Mouse (Mus musculus): Measurements from ENCODE around the gene Necap2. TPM values are rescaled to one million over a fixed set of nuclear protein-coding genes. Genes with fewer than 3 reads are reported as not detected.
A peak's percentile ranks its signal among the peaks of the same experiment; 100 is the strongest.

The Necap2 gene
- polyA plus RNA-seq, 1 experiment from 2014 or later, result 51.2 TPM

DNA sequence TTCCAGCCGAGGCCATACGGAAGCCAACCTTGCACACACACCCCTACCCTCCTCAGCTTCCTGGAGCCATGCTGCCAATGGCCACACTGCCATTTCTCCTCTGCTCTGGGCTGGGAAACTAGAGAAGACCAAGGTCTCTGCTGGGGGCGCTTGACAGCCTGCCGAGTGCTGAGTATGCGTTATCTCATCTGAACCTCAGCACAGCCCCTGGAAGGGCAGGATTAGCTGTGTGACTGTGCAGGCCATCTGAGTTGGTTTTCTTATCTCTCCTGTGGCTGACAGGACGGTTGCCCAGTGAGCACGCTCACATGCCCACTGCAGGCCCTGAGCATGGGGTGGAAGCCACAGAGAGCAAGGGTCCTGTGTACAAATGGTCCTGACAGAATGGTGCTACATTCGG, 9.5 kb downstream of the Necap2 start:
- no peaks in the 10 kb centered on the region for H3K4me1 ChIP-seq (replicated peaks; ENCODE audit: control insufficient read depth, insufficient read depth, low read length)
- 92% methylated on average over 8 of the region's 8 CpGs for WGBS
- H3K27ac ChIP-seq (ENCODE audit: low read depth, low read length), result no peak overlapping the region
- no peak overlapping the region for H3K4me3 ChIP-seq (ENCODE audit: low read depth, low read length)
- DNase-seq (ENCODE audit: low spot score), result no peak
- no peaks in the 10 kb centered on the region for H3K27me3 ChIP-seq (ENCODE audit: control insufficient read depth, insufficient read depth, low read length)
- H3K36me3 ChIP-seq (ENCODE audit: control insufficient read depth, insufficient read depth, low read length), result peaks cover 12% of the 10 kb centered on the region; the same call in 1 of the 2 replicates
- ATAC-seq (replicated peaks; ENCODE audit: low FRiP score), result no peak
- no peak overlapping the region for H3K4me2 ChIP-seq (ENCODE audit: low read depth, low read length, severe bottlenecking)
- no peak overlapping the region for H3K9ac ChIP-seq (ENCODE audit: low read length)
- no peaks in the 10 kb centered on the region for H3K9me3 ChIP-seq (ENCODE audit: control insufficient read depth, low read length)

DNA sequence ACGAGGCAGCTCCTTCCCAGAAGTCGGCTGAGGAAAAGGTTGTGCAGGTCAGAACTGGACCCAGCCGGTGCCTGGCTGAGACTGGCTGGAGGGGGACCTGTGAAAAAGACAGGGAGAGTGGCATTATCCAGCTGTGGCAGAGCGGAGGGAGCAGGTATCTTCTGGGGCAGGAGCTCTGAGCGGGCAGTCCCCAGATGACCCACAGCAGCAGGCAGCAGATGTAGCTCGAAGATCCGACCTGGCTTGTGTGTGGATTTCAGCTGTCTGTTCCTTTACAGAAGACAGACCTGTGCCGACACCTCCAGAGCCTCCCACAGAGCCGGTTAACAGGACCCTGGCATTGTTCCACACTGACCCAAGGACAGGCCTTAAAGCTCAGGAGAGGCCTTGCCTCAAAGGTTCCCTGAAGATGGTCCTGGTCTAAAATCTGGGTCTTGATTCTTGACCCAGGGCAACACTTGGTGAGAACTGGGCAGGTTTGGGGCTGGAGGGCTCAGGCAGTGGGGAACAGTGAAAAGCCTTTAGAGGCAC, 10.6 kb downstream of the Necap2 start:
- H3K9ac ChIP-seq (ENCODE audit: low read length), result no peak overlapping the region
- ATAC-seq (replicated peaks; ENCODE audit: low FRiP score) (no peak), DNase-seq (ENCODE audit: low spot score) (no peak)
- no peaks in the 10 kb centered on the region for H3K27me3 ChIP-seq (ENCODE audit: control insufficient read depth, insufficient read depth, low read length)
- no peak overlapping the region for H3K4me3 ChIP-seq (ENCODE audit: low read depth, low read length)
- H3K9me3 ChIP-seq (ENCODE audit: control insufficient read depth, low read length), result no peaks in the 10 kb centered on the region
- H3K27ac ChIP-seq (ENCODE audit: low read depth, low read length), result no peak overlapping the region
- no peak overlapping the region for H3K4me2 ChIP-seq (ENCODE audit: low read depth, low read length, severe bottlenecking)
- H3K36me3 ChIP-seq (ENCODE audit: control insufficient read depth, insufficient read depth, low read length), result peaks cover 12% of the 10 kb centered on the region; the same call in 1 of the 2 replicates
- 87% methylated on average over 9 of the region's 9 CpGs for WGBS
- H3K4me1 ChIP-seq (replicated peaks; ENCODE audit: control insufficient read depth, insufficient read depth, low read length), result no peaks in the 10 kb centered on the region

DNA sequence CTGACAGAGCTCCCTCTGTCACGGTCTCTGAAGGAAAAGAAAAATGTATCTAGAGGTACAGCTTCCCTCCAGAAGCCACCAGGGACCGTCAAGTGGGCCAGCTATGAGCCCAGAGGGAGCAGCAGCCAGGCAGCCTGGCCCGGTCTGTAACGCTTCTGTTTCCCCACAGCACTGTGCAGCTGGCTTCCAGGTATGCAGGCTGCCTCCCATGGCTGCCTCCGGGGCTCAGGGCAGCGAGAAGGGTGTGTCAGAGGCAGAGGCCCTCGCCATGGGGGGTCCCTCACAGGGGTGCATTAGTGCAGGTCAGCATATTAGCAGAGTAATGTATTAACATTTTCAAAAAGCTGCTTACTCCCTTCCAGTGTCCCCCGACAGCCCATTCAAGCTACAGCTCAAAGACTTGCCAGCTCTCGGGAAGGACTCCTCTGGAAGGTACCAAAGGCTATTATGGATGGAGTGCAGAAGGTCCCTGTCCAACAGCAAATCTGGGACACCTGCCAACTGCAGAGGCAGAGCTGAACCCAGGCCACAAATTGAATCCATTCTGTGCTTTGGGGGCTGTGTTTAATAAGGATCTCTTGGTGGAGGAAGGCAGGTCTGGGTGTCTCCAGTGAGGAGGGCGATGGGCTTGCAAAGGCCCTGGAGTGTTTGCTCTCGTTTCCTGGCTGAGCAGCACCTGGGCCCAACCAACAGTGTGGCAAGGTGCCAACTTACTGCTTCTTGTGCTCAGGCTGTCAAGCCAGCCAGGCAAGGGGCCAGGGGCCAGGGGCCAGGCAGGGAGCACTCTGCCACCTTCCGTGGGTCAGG, 11.2 kb downstream of the Necap2 start:
- no peaks in the 10 kb centered on the region for H3K9me3 ChIP-seq (ENCODE audit: control insufficient read depth, low read length)
- H3K4me1 ChIP-seq (replicated peaks; ENCODE audit: control insufficient read depth, insufficient read depth, low read length), result no peaks in the 10 kb centered on the region
- no peak overlapping the region for H3K27ac ChIP-seq (ENCODE audit: low read depth, low read length)
- H3K27me3 ChIP-seq (ENCODE audit: control insufficient read depth, insufficient read depth, low read length), result no peaks in the 10 kb centered on the region
- ATAC-seq (replicated peaks; ENCODE audit: low FRiP score), result no peak
- H3K9ac ChIP-seq (ENCODE audit: low read length), result no peak overlapping the region
- no peak overlapping the region for H3K4me3 ChIP-seq (ENCODE audit: low read depth, low read length)
- DNase-seq (ENCODE audit: low spot score), result no peak
- WGBS, result 90% methylated on average over 12 of the region's 12 CpGs
- peaks cover 12% of the 10 kb centered on the region; the same call in 1 of the 2 replicates for H3K36me3 ChIP-seq (ENCODE audit: control insufficient read depth, insufficient read depth, low read length)
- no peak overlapping the region for H3K4me2 ChIP-seq (ENCODE audit: low read depth, low read length, severe bottlenecking)

DNA sequence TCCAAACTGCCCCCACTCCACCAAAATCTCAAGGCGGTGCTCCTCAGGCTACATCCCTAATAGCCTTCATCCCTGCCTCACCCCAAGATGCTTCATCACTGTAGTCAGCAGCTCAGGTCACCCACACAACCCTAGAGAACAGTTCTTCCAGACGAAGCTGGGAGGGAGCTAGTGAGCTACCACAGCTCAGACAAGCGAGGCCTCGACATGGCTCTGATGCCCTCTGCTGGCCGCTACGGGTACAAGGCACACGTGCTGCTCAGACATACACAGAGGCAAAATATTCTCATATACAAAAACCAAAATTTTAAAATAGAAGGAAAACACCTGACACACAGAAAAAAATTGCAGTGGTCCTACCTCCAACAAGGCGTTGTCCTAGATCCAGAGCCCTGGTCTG, 13.0 kb downstream of the Necap2 start:
- H3K27ac ChIP-seq (ENCODE audit: low read depth, low read length), result no peak overlapping the region

DNA sequence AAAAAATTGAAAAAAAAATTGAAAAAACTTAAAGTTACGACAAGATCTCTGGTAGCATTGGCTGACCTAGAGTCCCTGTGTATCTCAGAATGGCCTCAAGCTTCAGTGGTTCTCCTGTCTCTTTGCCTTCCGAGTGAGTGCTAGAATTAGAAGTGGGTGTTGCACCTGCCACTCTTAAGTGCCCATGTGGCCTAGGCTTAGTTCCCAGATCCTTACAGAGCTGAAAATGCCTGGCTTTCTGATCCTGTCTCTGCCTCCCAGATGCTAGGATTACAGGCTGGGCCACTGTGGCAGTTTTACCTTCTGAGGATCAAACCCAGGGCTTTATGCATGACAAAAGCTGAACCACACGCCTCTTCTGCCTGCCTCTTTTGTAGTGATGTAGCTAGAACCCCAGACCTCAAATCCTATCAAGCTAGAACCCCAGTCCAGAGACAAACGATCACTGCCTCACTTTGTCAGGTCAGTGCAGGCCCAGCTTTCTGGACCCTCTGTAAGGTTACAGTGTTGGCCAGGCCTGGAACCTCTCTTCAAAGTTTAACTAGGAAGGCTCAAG, 14.0 kb downstream of the Necap2 start:
- Histone ChIP-seq H3K36me3 (ENCODE audit: control insufficient read depth, insufficient read depth, low read length) (peaks cover 8% of the 10 kb centered on the region; the same call in 1 of the 2 replicates), H3K27me3 (ENCODE audit: control insufficient read depth, insufficient read depth, low read length) (no peaks in the 10 kb centered on the region), H3K27ac (ENCODE audit: low read depth, low read length) (no peak overlapping the region), H3K4me3 (ENCODE audit: low read depth, low read length) (no peak overlapping the region), H3K9ac (ENCODE audit: low read length) (no peak overlapping the region), H3K9me3 (ENCODE audit: control insufficient read depth, low read length) (no peaks in the 10 kb centered on the region), H3K4me2 (ENCODE audit: low read depth, low read length, severe bottlenecking) (no peak overlapping the region), H3K4me1 (replicated peaks; ENCODE audit: control insufficient read depth, insufficient read depth, low read length) (0 out of 2 replicates have a peak, but pooled peaks cover 4% of the 10 kb centered on the region)
- ATAC-seq (replicated peaks; ENCODE audit: low FRiP score) (no peak), DNase-seq (ENCODE audit: low spot score) (no peak)
- 80% methylated on average over 4 of the region's 4 CpGs for WGBS

More for the DNA sequence above, 13.0 kb downstream of the Necap2 start:
- no peak overlapping the region for H3K4me3 ChIP-seq (ENCODE audit: low read depth, low read length)
- WGBS, result 3% methylated on average over 8 of the region's 8 CpGs
- H3K4me1 ChIP-seq (replicated peaks; ENCODE audit: control insufficient read depth, insufficient read depth, low read length), result no peaks in the 10 kb centered on the region
- peak; percentile 92 for DNase-seq (ENCODE audit: low spot score)
- no peaks in the 10 kb centered on the region for H3K9me3 ChIP-seq (ENCODE audit: control insufficient read depth, low read length)
- ATAC-seq (replicated peaks; ENCODE audit: low FRiP score), result peak; percentile 22
- H3K4me2 ChIP-seq (ENCODE audit: low read depth, low read length, severe bottlenecking), result no peak overlapping the region
- no peak overlapping the region for H3K9ac ChIP-seq (ENCODE audit: low read length)
- H3K27me3 ChIP-seq (ENCODE audit: control insufficient read depth, insufficient read depth, low read length), result no peaks in the 10 kb centered on the region
- peaks cover 12% of the 10 kb centered on the region; the same call in 1 of the 2 replicates for H3K36me3 ChIP-seq (ENCODE audit: control insufficient read depth, insufficient read depth, low read length)

DNA sequence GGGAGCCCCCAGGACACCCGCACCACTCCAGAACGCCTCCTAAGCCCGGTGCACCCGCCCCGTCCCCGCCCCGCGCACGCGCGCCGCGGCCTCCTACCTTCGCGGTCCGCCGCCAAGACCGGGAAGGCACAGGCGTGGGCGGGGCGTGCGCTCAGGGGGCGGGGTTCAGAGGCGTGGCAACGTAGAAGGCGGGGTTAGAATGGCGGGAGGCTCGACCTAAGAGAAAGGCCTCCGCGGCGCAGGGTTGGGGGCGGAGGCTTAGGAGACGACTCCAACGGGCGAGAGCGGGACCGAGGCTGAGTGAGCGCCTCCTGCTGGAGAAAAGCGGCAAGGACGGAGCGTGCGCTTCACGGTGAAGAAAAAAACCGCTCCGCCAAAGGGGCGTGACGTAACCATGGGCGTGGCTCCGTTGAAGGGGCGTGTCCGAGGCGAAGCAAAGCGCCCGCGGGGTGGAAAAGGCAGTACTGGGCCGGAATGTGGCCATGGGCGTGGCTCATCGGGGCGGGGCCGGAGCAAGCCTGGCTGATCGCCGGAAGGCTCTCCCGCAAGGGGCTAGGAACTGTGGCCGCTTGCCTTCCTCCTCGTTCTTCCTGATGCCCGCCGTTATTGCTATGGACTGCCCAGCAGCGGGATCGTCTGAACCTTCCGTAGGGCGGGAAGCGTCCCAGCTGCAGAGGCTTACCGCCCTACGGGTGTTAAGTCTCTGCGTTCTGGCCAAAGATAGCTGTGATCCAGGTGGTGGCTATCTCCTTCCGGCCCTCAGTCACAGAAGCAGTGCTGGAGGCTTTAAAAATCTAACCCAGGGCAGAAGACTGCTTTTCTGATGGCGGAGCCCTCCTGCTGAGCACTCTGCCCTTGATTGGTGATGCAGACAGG, 17.5 kb downstream of the Necap2 start, which contains the start of gene Crocc:
TSS of gene Crocc (minus strand) at position 125 of the 876 bp plus-strand sequence.
- ATAC-seq (replicated peaks; ENCODE audit: low FRiP score) (peak; percentile 93), DNase-seq (ENCODE audit: low spot score) (peak; percentile 100)
- WGBS, result under 1% methylated on average over 76 of the region's 77 CpGs
- peak within 1 kb of the TSS; percentile 82 for H3K9ac ChIP-seq (ENCODE audit: low read length)
- no peaks in the 10 kb centered on the region for H3K36me3 ChIP-seq (ENCODE audit: control insufficient read depth, insufficient read depth, low read length)
- H3K4me2 ChIP-seq (ENCODE audit: low read depth, low read length, severe bottlenecking), result peak within 1 kb of the TSS; percentile 80
- peak within 1 kb of the TSS; percentile 85 for H3K27ac ChIP-seq (ENCODE audit: low read depth, low read length)
- no peaks in the 10 kb centered on the region for H3K27me3 ChIP-seq (ENCODE audit: control insufficient read depth, insufficient read depth, low read length)
- H3K4me1 ChIP-seq (replicated peaks; ENCODE audit: control insufficient read depth, insufficient read depth, low read length), result 0 out of 2 replicates have a peak, but pooled peaks cover 4% of the 10 kb centered on the region
- peak within 1 kb of the TSS; percentile 62 for H3K4me3 ChIP-seq (ENCODE audit: low read depth, low read length)
- no peaks in the 10 kb centered on the region for H3K9me3 ChIP-seq (ENCODE audit: control insufficient read depth, low read length)

DNA sequence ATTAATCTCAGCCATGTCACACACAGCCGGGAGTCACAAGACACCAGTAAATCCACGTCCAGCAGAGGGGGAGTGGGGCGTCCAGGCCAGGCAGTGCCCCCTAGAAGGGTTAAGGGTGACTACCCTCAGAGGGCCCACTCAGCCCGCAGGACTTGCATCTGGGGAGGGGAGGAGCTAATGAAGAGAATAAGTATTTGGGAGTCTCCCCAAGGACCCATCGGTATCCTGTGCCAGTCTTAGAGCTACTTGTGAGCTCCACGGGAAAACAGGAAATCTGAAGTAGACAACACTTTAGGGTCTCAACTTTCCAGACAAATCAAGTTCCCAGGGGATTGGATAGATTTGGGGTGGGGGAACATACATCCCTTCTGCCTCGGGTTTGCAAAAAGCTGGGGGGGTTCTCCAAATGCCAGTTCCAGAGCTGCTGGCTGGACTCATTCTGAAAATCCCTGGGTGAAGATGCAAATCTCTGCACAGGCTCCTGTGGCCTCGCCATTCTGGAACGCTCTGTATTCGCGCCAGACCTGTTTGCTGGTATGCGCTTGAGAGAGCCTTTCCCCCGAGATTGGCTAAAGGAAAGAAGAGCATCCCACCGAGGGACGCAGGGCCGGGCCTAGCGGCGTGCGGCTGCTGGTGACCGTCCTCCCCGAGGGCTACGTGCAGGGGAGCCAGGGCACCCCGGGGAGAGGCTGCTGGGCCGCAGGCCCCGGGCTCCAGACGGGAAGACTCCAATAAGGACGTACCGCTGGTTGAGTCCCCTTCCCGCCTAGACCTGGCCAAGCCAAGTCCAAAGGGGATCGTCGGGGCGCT, 18.3 kb downstream of the Necap2 start:
- 0 out of 2 replicates have a peak, but pooled peaks cover 4% of the 10 kb centered on the region for H3K4me1 ChIP-seq (replicated peaks; ENCODE audit: control insufficient read depth, insufficient read depth, low read length)
- peak overlapping the region; percentile 82 for H3K9ac ChIP-seq (ENCODE audit: low read length)
- peak overlapping the region; percentile 80 for H3K4me2 ChIP-seq (ENCODE audit: low read depth, low read length, severe bottlenecking)
- H3K9me3 ChIP-seq (ENCODE audit: control insufficient read depth, low read length), result no peaks in the 10 kb centered on the region
- peak overlapping the region; percentile 62 for H3K4me3 ChIP-seq (ENCODE audit: low read depth, low read length)
- WGBS, result 3% methylated on average over 32 of the region's 32 CpGs
- DNase-seq (ENCODE audit: low spot score) (no peak), ATAC-seq (replicated peaks; ENCODE audit: low FRiP score) (no peak)
- peak overlapping the region; percentile 64 for H3K27ac ChIP-seq (ENCODE audit: low read depth, low read length)
- H3K27me3 ChIP-seq (ENCODE audit: control insufficient read depth, insufficient read depth, low read length), result no peaks in the 10 kb centered on the region
- H3K36me3 ChIP-seq (ENCODE audit: control insufficient read depth, insufficient read depth, low read length), result no peaks in the 10 kb centered on the region

Data from forebrain, embryonic 11.5 days (tissue).